Mouse (Mus musculus): ENCODE data around the gene Scgb1b24.

Gene Scgb1b24

DNA sequence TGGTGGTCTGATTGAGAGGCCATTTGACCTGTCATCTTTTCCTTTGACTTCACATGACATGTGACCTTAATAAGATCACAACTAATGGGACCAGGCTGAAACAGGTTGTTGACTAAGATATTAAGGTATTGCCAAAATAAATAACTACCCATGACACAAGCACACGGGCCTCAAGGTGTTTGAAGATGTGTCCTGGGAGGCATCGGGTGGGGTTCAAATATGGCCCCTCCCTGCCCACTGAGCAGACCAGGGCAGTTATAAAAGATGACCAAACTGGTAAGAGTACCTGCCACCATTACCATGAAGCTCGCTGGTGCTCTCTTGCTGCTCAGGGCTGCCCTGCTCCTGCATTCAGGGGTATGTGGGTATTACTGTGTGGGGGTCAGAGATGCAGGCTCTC, at the start of gene Scgb1b24:
Scgb1b24 (plus strand) TSS at position 301 of the 400 bp plus-strand sequence.
- DNase-seq, result no peak

- DNase-seq, result no peak
Observed at GRCm38 (mm10) chr7:33739212-33739611, 4.4 kb upstream of the Scgb1b24 start, which contains the start of gene Scgb2b24. Scgb2b24 (minus strand) TSS chr7:33739312.

Measured in lung, postnatal 10 days (tissue).